Mouse (Mus musculus): ENCODE data around the gene Galntl5.

DNA sequence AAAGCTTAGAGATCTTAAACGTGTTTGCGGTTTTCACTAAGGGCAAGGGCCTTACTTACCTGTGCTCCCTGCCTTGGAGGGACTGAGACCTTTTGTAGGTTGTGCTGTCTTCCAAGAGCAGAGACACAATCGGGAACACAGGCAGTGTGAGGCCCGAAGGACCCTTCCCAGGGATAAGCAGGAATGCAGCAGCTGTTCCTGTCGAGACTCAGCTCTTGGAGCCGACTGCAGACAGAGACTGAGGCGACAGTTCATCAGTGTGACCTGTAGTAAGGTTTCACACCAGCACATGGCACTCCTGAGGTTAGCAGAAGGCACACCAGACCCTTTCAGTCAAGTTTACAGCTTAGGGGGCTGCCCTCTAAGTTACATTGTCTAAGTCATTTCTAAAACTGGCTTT, 81.0 kb downstream of the Galntl5 start:
- no peak for TF ChIP-seq CTCF (conservative IDR thresholded peaks at IDR 0.05; ENCODE audit: low read length)
- TF ChIP-seq NANOG (IDR thresholded peaks at IDR 0.05; ENCODE audit: borderline replicate concordance, low read length), result no peak
- no peak for TF ChIP-seq POU5F1 (IDR thresholded peaks at IDR 0.05; ENCODE audit: borderline replicate concordance, low read length)
